Mouse (Mus musculus) ES-Bruce4 (cell line): ENCODE measurements at regions not wholly inside any gene's neighbourhood (a gene's known extent, or its start where the extent isn't known, plus 50 kb on each side); places are given as distances from the start of the nearest gene placed in this dataset.

Source experiments
- H3K27ac ChIP-seq: 2 replicates; pipeline ENCODE4 v1.5.1; 2012; ENCODE audit warnings: low read length, inconsistent platforms; ENCODE audit not compliant: insufficient read depth
- H3K27me3 ChIP-seq: 2 replicates; pipeline ENCODE4 v1.6.1; 2012; ENCODE audit warnings: mild to moderate bottlenecking, low read length, inconsistent platforms; ENCODE audit not compliant: control insufficient read depth, poor library complexity, insufficient read depth, severe bottlenecking
- H3K36me3 ChIP-seq: 2 replicates; pipeline ENCODE4 v1.6.1; 2012; ENCODE audit warnings: inconsistent platforms, mild to moderate bottlenecking, low read length, moderate library complexity; ENCODE audit not compliant: control insufficient read depth, poor library complexity, insufficient read depth, severe bottlenecking
- H3K4me1 ChIP-seq: one replicate; pipeline ENCODE4 v1.8.1; 2011; ENCODE audit warnings: low read length; ENCODE audit not compliant: control insufficient read depth, insufficient read depth
- H3K4me3 ChIP-seq: 2 replicates; pipeline ENCODE4 v1.5.1; 2011; ENCODE audit warnings: low read depth, mild to moderate bottlenecking, low read length
- H3K9ac ChIP-seq: 2 replicates; pipeline ENCODE4 v1.6.1; 2012; ENCODE audit warnings: low read depth, mild to moderate bottlenecking, inconsistent platforms; ENCODE audit not compliant: poor library complexity, severe bottlenecking
- H3K9me3 ChIP-seq: replicated peaks from 2 replicates; pipeline ENCODE4 v1.6.1; 2012; ENCODE audit warnings: mild to moderate bottlenecking, low read length, inconsistent platforms; ENCODE audit not compliant: control insufficient read depth, poor library complexity, insufficient read depth, severe bottlenecking
- CTCF ChIP-seq: IDR thresholded peaks from one replicate; pipeline ENCODE4 v1.8.1; 2011; ENCODE audit warnings: low read depth, low read length
- EP300 ChIP-seq: IDR thresholded peaks from 2 replicates; pipeline ENCODE4 v1.6.1; 2011; ENCODE audit warnings: low read depth, low read length; ENCODE audit not compliant: insufficient read depth
- POLR2A ChIP-seq: IDR thresholded peaks from one replicate; pipeline ENCODE4 v1.8.1; 2011; ENCODE audit warnings: low read length; ENCODE audit not compliant: insufficient read depth

GRCm38 (mm10) chr10:111579481-111579880 is 73.4 kb downstream of the Phlda1 start:
- Histone ChIP-seq H3K36me3 (no peaks in the 10 kb centered on the region), H3K27ac (no peak overlapping the region), H3K9ac (no peak overlapping the region), H3K4me1 (peaks cover 6% of the 10 kb centered on the region), H3K4me3 (no peak overlapping the region), H3K27me3 (no peaks in the 10 kb centered on the region), H3K9me3 (no peaks in the 10 kb centered on the region)
- TF ChIP-seq EP300 = no peak
- no peak for TF ChIP-seq CTCF
- no peak for TF ChIP-seq POLR2A

DNA sequence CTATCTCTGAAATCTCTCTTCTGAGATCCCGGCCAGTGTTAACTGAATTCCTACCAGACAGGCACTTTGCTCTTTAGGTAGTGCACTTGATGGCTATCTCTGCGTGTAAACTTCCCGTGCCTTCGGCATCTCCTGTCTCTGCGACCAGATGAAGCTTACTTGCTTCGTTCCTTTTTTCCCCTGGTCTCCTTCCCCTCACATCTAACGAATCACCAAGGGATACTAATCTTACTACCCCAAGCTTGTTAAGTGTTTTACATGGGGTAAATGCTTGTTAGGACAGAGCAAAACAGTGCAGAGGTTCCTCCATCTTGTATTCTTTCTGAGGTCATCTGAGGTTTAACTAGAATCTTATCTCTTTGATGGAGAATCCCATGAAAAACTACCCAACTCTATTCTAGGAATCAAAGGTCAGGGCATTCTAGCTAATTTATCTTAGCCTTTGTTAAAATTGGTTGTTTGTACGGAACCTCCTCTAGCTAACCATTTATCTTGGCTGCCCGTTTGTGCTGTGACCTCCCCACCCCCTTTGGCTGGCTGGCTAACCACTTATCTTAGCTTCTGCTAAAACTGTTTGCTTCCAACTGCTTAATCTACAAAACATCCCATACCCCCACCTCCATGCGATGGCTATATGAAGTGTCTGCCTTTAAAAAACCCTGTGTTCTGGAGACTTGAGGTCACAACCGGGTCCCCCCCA is 74.5 kb downstream of the Phlda1 start:
- no peak for TF ChIP-seq EP300
- no peaks in the 10 kb centered on the region for H3K9me3 ChIP-seq
- no peaks in the 10 kb centered on the region for H3K36me3 ChIP-seq
- no peak overlapping the region for H3K27ac ChIP-seq
- no peak overlapping the region for H3K4me3 ChIP-seq
- H3K27me3 ChIP-seq = no peaks in the 10 kb centered on the region
- peaks cover 3% of the 10 kb centered on the region for H3K4me1 ChIP-seq
- H3K9ac ChIP-seq = no peak overlapping the region

GRCm38 (mm10) chr10:111581847-111582246 is 75.8 kb downstream of the Phlda1 start:
- Histone ChIP-seq H3K36me3 (no peaks in the 10 kb centered on the region), H3K9me3 (no peaks in the 10 kb centered on the region), H3K9ac (no peak overlapping the region), H3K4me3 (no peak overlapping the region), H3K27me3 (no peaks in the 10 kb centered on the region), H3K27ac (no peak overlapping the region), H3K4me1 (no peaks in the 10 kb centered on the region)
- TF ChIP-seq POLR2A = no peak
- TF ChIP-seq EP300 = no peak
- TF ChIP-seq CTCF = no peak

DNA sequence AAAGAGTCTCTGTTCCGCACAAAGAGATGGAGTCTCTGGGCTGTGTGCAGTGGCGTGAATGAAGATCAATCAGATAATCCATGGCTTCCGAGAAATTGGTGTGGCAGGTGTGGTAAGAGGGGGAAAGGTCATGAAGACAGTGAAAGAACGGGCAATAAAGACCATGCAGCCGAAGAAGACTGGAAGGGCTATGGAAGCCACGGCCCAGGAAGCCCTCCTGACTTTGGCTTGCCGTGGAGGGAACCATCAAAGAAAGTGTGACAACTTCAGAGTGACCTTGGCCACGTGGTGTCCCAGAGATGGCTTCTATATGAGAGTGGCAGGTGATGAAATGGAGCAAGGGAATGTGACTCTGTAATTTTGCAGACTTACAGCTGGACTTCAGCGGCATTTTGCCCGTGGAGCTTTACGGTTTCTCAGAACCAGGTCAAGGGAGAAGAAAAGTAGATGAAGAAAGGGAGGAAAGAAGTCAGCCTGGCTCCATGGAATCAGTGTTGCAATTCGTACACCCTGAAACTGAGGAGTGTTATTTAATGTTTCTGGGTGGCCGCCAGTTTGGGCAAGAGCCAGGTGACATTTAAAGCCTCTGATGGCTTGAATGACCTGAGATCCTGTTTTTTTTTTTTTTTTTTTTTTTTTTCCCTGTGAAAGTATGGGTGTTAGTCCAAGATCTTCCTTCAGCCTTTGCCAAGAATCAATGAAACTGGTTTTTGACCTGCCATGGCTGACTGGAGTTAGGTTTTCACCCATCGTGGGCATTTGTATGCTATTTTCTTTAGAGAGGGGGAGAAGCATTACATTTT is 76.4 kb downstream of the Phlda1 start:
- TF ChIP-seq EP300 (no peak), CTCF (no peak), POLR2A (no peak)
- no peak overlapping the region for H3K27ac ChIP-seq
- no peaks in the 10 kb centered on the region for H3K36me3 ChIP-seq
- no peaks in the 10 kb centered on the region for H3K27me3 ChIP-seq
- H3K4me1 ChIP-seq = no peaks in the 10 kb centered on the region
- H3K9me3 ChIP-seq = no peaks in the 10 kb centered on the region
- H3K4me3 ChIP-seq = no peak overlapping the region
- H3K9ac ChIP-seq = no peak overlapping the region

GRCm38 (mm10) chr10:111583124-111583743 is 77.1 kb downstream of the Phlda1 start:
- H3K36me3 ChIP-seq = no peaks in the 10 kb centered on the region
- H3K27me3 ChIP-seq = no peaks in the 10 kb centered on the region
- no peak overlapping the region for H3K9ac ChIP-seq
- TF ChIP-seq EP300 (no peak), CTCF (no peak), POLR2A (no peak)
- H3K4me3 ChIP-seq = no peak overlapping the region
- no peaks in the 10 kb centered on the region for H3K9me3 ChIP-seq
- no peaks in the 10 kb centered on the region for H3K4me1 ChIP-seq
- no peak overlapping the region for H3K27ac ChIP-seq

DNA sequence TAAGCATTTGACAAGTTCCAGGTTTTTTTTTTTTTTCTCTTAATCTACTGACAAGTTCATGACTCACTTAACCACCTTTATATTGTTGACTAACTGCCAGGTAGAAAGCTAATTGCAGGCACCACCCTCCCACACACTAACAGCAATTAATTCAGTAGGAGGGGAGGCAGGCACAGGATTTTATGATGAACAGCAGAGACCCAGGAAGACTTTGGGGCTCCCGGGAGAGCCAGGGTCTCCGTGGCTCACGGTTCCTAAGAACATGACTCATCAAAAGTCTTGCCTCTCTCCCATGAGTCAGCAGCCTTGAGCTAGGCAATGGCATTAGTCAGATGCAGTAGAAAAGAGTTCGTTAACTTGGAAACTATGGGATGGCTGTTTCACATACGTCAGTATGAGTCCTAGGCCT is 77.7 kb downstream of the Phlda1 start:
- H3K36me3 ChIP-seq = no peaks in the 10 kb centered on the region
- H3K9me3 ChIP-seq = no peaks in the 10 kb centered on the region
- no peak overlapping the region for H3K4me3 ChIP-seq
- no peak overlapping the region for H3K27ac ChIP-seq
- no peaks in the 10 kb centered on the region for H3K27me3 ChIP-seq
- H3K9ac ChIP-seq = no peak overlapping the region
- TF ChIP-seq POLR2A (no peak), EP300 (no peak), CTCF (no peak)
- no peaks in the 10 kb centered on the region for H3K4me1 ChIP-seq
